In the genomic region with DNA sequence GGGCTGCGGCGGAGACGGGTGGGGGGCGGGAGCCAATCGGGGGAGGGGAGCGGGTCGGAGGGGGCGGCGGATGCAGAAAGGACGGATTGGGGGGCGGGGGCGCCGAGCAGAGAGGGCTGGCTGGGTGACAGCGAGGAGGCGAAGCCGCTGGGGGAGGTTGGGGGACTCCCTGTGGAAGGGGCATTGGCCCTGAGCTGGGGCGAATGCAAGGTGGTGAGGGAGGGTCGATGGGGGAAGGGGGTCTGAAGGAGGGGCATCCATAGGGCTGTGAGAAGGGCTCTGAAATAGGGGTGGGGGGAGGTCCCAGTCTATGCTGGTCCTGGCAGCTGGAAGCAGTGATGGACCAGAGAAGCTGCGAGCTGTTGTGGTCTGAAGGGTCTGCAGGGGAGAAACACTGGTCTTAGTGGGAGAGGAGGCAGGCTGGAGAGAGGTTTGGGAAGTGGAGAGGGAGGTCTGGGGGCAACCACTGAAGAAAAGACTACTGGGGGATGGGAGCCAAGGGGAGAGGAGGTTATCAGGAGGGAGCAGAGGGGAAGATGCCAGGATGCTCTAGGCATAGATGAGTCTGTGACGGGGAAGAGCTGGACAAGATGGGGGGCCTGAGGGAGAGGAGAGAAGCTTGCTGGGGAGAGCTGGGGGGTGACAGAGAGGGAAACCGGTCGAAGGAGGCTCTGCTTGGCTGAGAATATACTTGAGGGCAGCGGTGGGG, we compare ENCODE assay signal across 8 mouse cellular contexts. TPM values are rescaled to one million over a fixed set of nuclear protein-coding genes. Genes with fewer than 3 reads are reported as not detected.
DNase-seq lines count a peak whose midpoint lies in the region; ATAC-seq lines count a peak whose summit lies in the region.

No protein-coding gene starts in this region.

- H3K9ac ChIP-seq in heart, embryonic 13.5 days: no peak overlapping the region
- no peak overlapping the region for H3K9ac ChIP-seq in stomach, embryonic 16.5 days (ENCODE audit: low read length)

- WGBS in heart, embryonic 13.5 days: 6% methylated on average over 16 of the region's 23 CpGs
- WGBS in limb, embryonic 10.5 days: 9% methylated on average over 23 of the region's 23 CpGs
- WGBS in stomach, embryonic 16.5 days: 12% methylated on average over 19 of the region's 23 CpGs

- no peaks in the 10 kb centered on the region for H3K36me3 ChIP-seq in heart, embryonic 13.5 days
- H3K36me3 ChIP-seq in limb, embryonic 10.5 days: no peaks in the 10 kb centered on the region
- no peaks in the 10 kb centered on the region for H3K36me3 ChIP-seq in stomach, embryonic 16.5 days (ENCODE audit: control insufficient read depth, insufficient read depth, low read length)

- peak overlapping the region; percentile 81 for H3K4me2 ChIP-seq in heart, embryonic 13.5 days
- H3K4me2 ChIP-seq in stomach, embryonic 16.5 days (ENCODE audit: low read depth, low read length): peak overlapping the region; percentile 98; the same call in 1 of the 2 replicates

- H3K27ac ChIP-seq in heart, embryonic 13.5 days (replicated peaks): no peak overlapping the region
- 0 out of 2 replicates have a peak overlapping the region, but pooled peaks have one; percentile 70 for H3K27ac ChIP-seq in limb, embryonic 10.5 days
- H3K27ac ChIP-seq in stomach, embryonic 16.5 days (ENCODE audit: low read length): no peak overlapping the region

- ATAC-seq in heart, embryonic 13.5 days (ENCODE audit: extremely low read depth, insufficient number of reproducible peaks, low FRiP score, low TSS enrichment): no peak
- no peak for ATAC-seq in stomach, embryonic 16.5 days (ENCODE audit: insufficient read depth, low FRiP score)
- ATAC-seq in megakaryocyte progenitor cell, adult 5-6 weeks (replicated peaks; ENCODE audit: poor library complexity): no peak

- no peak for DNase-seq in heart, adult 18-20 months
- DNase-seq in thymus, postnatal 14 days: peak; percentile 28
- no peak for DNase-seq in thymus, postnatal 25 days
- DNase-seq in limb, embryonic 10.5 days (ENCODE audit: low spot score): no peak
- no peak for DNase-seq in adrenal gland, postnatal 25 days

- peaks cover 97% of the 10 kb centered on the region for H3K27me3 ChIP-seq in heart, embryonic 13.5 days (replicated peaks)
- peaks cover 99% of the 10 kb centered on the region for H3K27me3 ChIP-seq in limb, embryonic 10.5 days (ENCODE audit: low read depth, poor library complexity, severe bottlenecking)
- peaks cover 32% of the 10 kb centered on the region for H3K27me3 ChIP-seq in stomach, embryonic 16.5 days (ENCODE audit: control insufficient read depth, insufficient read depth, low read length)

- peak overlapping the region; percentile 54 for H3K4me3 ChIP-seq in heart, embryonic 13.5 days
- H3K4me3 ChIP-seq in limb, embryonic 10.5 days: peak overlapping the region; percentile 61
- H3K4me3 ChIP-seq in stomach, embryonic 16.5 days (replicated peaks; ENCODE audit: low read length): peak overlapping the region; percentile 55

- no peaks in the 10 kb centered on the region for H3K9me3 ChIP-seq in heart, embryonic 13.5 days
- no peaks in the 10 kb centered on the region for H3K9me3 ChIP-seq in limb, embryonic 10.5 days (replicated peaks)
- no peaks in the 10 kb centered on the region for H3K9me3 ChIP-seq in stomach, embryonic 16.5 days (replicated peaks; ENCODE audit: control insufficient read depth, low read length)

- H3K4me1 ChIP-seq in heart, embryonic 13.5 days: peaks cover 30% of the 10 kb centered on the region
- peaks cover 41% of the 10 kb centered on the region for H3K4me1 ChIP-seq in limb, embryonic 10.5 days
- H3K4me1 ChIP-seq in stomach, embryonic 16.5 days (ENCODE audit: control insufficient read depth, insufficient read depth, low read length): peaks cover 7% of the 10 kb centered on the region; the same call in 1 of the 2 replicates

RNA-seq across cellular contexts. Expression of a gene that starts 0.6 kb away (rescaled TPM):
- 0.52 and 0.70 TPM in 2 replicates for polyA plus RNA-seq in heart, embryonic 13.5 days (2015; fragmentation: Nextera tagmentation; extraction: Ambion mirVana)
- total RNA-seq in heart, adult 18-20 months (2021): 1 to 10 TPM; 4.3 to 4.8 TPM
- 0.78 and 1.5 TPM in 2 replicates for polyA plus RNA-seq in limb, embryonic 10.5 days (2016; fragmentation: Nextera tagmentation; extraction: Ambion mirVana)
- 0.91 and 0.98 TPM in 2 replicates for polyA plus RNA-seq in stomach, embryonic 16.5 days (2015; fragmentation: Nextera tagmentation; extraction: Ambion mirVana)
- total RNA-seq in adrenal gland, postnatal 25 days (2021): 11.1 and 12.7 TPM in 2 replicates
- total RNA-seq in megakaryocyte progenitor cell, adult 5-6 weeks (2015): not detected in 2 replicates
- not detected in 2 replicates for total RNA-seq in megakaryocyte progenitor cell, adult 5-6 weeks (2017)

RNA-seq across cellular contexts. Expression of a gene that starts 20.0 kb away (rescaled TPM):
- 38.4 and 53.6 TPM in 2 replicates for polyA plus RNA-seq in heart, embryonic 13.5 days (2015; fragmentation: Nextera tagmentation; extraction: Ambion mirVana)
- 10 to 100 TPM; 37.7 to 53.4 TPM for total RNA-seq in heart, adult 18-20 months (2021)
- 14.6 and 16.7 TPM in 2 replicates for polyA plus RNA-seq in limb, embryonic 10.5 days (2016; fragmentation: Nextera tagmentation; extraction: Ambion mirVana)
- polyA plus RNA-seq in stomach, embryonic 16.5 days (2015; fragmentation: Nextera tagmentation; extraction: Ambion mirVana): 72.6 and 74.2 TPM in 2 replicates
- 37.6 and 39.5 TPM in 2 replicates for total RNA-seq in adrenal gland, postnatal 25 days (2021)
- total RNA-seq in megakaryocyte progenitor cell, adult 5-6 weeks (2015): 223 and 244 TPM in 2 replicates
- 283 and 290 TPM in 2 replicates for total RNA-seq in megakaryocyte progenitor cell, adult 5-6 weeks (2017)

RNA-seq across cellular contexts. Expression of a gene that starts 34.9 kb away (rescaled TPM):
- polyA plus RNA-seq in heart, embryonic 13.5 days (2015; fragmentation: Nextera tagmentation; extraction: Ambion mirVana): 203 and 219 TPM in 2 replicates
- 1,000 to 10,000 TPM; 1,224 to 1,269 TPM for total RNA-seq in heart, adult 18-20 months (2021)
- polyA plus RNA-seq in limb, embryonic 10.5 days (2016; fragmentation: Nextera tagmentation; extraction: Ambion mirVana): 2.5 and 3.0 TPM in 2 replicates
- polyA plus RNA-seq in stomach, embryonic 16.5 days (2015; fragmentation: Nextera tagmentation; extraction: Ambion mirVana): 17.7 and 55.0 TPM in 2 replicates
- total RNA-seq in adrenal gland, postnatal 25 days (2021): 61.6 and 85.9 TPM in 2 replicates
- total RNA-seq in megakaryocyte progenitor cell, adult 5-6 weeks (2015): 0.30 and 1.5 TPM in 2 replicates
- total RNA-seq in megakaryocyte progenitor cell, adult 5-6 weeks (2017): 0.47 TPM in 1 of 2 replicates, not detected in the other

RNA-seq across cellular contexts. Expression of a gene that starts 55.6 kb away (rescaled TPM):
- 89.2 and 89.7 TPM in 2 replicates for polyA plus RNA-seq in heart, embryonic 13.5 days (2015; fragmentation: Nextera tagmentation; extraction: Ambion mirVana)
- total RNA-seq in heart, adult 18-20 months (2021): 10 to 100 TPM; 66.5 to 94.7 TPM
- 193 and 206 TPM in 2 replicates for polyA plus RNA-seq in limb, embryonic 10.5 days (2016; fragmentation: Nextera tagmentation; extraction: Ambion mirVana)
- polyA plus RNA-seq in stomach, embryonic 16.5 days (2015; fragmentation: Nextera tagmentation; extraction: Ambion mirVana): 94.5 and 95.1 TPM in 2 replicates
- 211 and 245 TPM in 2 replicates for total RNA-seq in adrenal gland, postnatal 25 days (2021)
- total RNA-seq in megakaryocyte progenitor cell, adult 5-6 weeks (2015): 268 and 287 TPM in 2 replicates
- 156 and 192 TPM in 2 replicates for total RNA-seq in megakaryocyte progenitor cell, adult 5-6 weeks (2017)

Comparison
In these comparisons a context has a peak if more than half of its experiments do, and no peak if none do; other contexts are left out.
1. RNA of a gene that starts 0.6 kb away (total RNA-seq): 11.1 to 12.7 TPM in adrenal gland, postnatal 25 days and 4.3 to 4.8 TPM in heart, adult 18-20 months; not detected in megakaryocyte progenitor cell, adult 5-6 weeks; every median in the first group is over 4 times any median in the second.
2. RNA of a gene that starts 34.9 kb away (total RNA-seq): 1,224 to 1,269 TPM in heart, adult 18-20 months and 61.6 to 85.9 TPM in adrenal gland, postnatal 25 days; 0.30 to 1.5 TPM in megakaryocyte progenitor cell, adult 5-6 weeks; every median in the first group is over 10 times any median in the second.
3. Peak in every context shown above with its lines, with median percentiles within 50 percentile points of each other: H3K4me3 ChIP-seq.